Mouse (Mus musculus): Measurements from ENCODE around the gene Atad1.
"Not testable (repeated sequence)": the region's sequence is repeated elsewhere in the genome, so short reads cannot be mapped to it uniquely, and the experiment has no call there.

Atad1 gene

GRCm38 (mm10) chr19:32680894-32681293 lies 58.7 kb downstream of the Atad1 start:
- DNase-seq (ENCODE audit: low read depth, low spot score) = no peak

- DNase-seq (ENCODE audit: low read depth, low spot score) = no peak
Observed at GRCm38 (mm10) chr19:32675766-32676165, 63.8 kb downstream of the Atad1 start.

DNA sequence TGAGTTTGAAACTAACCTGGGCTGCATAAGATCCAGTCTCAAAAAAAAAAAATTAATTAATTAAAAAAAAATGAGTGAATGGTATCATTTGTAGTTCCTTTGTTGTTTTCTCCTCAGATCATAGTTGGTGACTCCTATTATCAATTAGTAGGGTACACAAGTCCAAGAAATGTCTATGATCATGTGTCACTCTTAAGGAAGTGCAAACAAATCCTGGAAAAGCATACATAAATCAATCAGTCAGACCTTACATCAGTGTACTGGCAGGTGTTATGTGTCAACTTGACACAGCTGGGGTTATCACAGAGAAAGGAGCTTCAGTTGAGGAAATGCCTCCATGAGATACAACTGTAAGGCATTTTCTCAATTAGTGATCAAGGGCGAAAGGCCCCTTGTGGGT lies 71.8 kb downstream of the Atad1 start:
- not testable (repeated sequence) for DNase-seq (ENCODE audit: low read depth, low spot score)

DNA sequence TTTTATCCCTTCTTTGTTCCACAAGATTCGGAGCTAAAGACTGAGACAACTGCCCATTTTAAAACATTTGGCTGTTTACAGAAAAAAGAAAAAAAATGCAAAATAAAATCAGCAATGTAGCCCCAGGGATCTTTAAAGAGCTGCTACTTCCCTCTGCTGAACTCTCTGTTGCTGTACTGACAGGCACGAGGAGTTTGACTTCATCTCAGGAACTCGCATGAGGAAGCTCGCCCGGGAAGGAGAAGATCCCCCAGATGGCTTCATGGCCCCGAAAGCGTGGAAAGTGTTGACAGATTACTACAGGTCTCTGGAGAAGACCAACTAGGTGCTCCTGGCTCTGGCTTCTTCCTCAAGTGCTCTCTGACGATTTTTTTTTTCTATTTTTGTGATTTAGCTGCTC lies 74.3 kb downstream of the Atad1 start:
- no peak for DNase-seq (ENCODE audit: low read depth, low spot score)

GRCm38 (mm10) chr19:32662936-32663335 lies 76.7 kb downstream of the Atad1 start:
- no peak for DNase-seq (ENCODE audit: low read depth, low spot score)

GRCm38 (mm10) chr19:32659346-32659745 lies 80.2 kb downstream of the Atad1 start:
- DNase-seq (ENCODE audit: low read depth, low spot score) = no peak

DNA sequence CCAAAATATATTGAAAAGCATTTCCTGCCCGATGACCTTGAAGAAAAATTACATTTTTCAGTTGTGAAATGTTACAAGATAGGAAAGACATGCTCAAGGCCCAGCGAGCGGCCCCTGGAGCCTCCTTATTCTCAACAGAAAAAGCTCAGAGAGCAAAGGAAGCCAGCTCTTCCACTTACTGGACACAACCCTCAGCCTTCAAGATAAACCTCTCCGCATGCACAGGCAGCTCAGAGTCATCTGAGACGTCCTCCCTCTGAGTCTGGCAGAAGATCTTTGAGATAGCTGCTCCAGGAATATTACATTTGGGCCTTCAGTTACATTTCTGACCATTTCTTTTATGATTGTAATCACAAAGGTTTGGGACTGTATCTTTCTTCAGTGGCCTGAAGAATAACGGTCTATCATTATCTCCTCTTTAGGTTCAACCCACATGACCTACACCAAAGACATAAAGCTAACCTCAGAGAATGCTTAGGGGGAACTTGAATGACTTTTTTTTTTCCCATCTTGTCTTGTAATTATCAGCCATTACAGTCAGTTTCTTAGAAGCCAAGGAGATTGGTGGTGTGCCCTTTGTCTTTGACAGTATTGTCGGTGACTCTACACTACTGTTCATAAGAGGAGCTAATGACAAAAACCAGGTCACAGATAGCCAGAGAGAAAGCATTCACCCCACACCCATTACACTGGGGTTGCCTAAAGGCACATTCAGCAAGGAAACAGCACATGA lies 85.8 kb downstream of the Atad1 start:
- no peak for DNase-seq (ENCODE audit: low read depth, low spot score)

GRCm38 (mm10) chr19:32653122-32653521 lies 86.5 kb downstream of the Atad1 start:
- DNase-seq (ENCODE audit: low read depth, low spot score) = no peak

DNA sequence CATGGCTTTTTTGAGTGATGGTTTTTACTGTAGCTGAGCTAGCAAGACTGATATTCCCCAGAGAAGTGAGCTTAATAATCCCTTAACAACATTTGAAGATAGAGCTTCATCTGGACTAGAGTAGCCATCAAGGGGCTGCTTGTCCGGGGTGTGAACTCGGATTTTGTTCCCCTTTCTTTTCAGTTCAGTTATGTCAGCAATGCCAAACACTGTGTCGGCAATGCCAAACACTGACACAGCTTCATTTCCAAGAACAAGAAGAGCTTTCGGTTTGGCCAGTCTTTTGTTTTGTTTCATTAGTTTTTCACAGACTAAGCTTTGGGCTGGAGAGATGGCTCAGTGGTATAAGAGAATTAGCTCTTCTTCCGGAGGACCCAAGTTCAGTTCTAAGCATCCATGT lies 88.5 kb downstream of the Atad1 start:
- DNase-seq (ENCODE audit: low read depth, low spot score) = no peak

DNA sequence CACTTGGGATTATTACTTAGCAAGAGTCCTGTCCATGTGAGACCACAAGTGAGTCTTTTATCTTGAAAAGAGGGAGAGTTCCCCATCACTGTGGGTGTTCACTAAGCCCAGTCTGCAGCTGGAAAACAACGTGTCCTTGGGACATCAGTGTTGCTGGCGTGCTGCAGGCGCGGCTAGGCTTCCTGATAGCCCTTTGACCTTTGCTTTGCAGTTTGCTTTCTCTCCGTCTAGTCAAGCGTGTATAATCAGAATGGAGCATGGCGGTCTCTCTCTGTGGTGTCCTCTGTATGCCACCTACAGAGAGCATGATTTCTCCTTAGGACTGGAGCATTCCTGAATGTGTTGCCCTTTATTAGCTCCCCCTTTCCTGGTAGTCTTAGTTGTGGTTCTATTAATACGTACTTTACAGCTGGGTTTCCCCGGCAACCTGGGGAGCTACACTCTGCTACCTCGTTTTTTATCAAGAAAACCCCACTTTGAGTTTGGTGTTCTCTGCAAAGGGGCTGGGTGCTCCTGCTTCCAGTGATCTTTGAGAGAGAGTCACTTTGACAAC lies 91.5 kb downstream of the Atad1 start:
- DNase-seq (ENCODE audit: low read depth, low spot score) = no peak

DNA sequence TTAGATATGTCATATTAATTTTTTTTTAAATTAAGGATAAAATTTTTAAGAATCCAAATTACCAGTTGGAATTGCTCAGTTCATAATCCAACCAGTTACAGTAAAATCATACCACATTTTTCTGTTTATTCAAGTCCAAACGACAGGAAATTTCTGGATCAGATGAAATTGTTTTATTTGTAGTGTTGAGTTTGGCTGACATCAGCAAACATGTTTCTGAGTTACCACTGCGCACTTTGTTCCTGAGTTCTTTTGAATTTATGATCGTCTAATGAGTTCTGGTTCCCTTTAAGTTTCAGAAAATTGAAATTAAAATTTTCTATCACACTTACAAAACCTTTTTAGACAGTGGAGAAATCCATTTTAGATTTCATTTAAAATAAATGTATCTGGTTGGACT lies 93.2 kb downstream of the Atad1 start:
- no peak for DNase-seq (ENCODE audit: low read depth, low spot score)

DNA sequence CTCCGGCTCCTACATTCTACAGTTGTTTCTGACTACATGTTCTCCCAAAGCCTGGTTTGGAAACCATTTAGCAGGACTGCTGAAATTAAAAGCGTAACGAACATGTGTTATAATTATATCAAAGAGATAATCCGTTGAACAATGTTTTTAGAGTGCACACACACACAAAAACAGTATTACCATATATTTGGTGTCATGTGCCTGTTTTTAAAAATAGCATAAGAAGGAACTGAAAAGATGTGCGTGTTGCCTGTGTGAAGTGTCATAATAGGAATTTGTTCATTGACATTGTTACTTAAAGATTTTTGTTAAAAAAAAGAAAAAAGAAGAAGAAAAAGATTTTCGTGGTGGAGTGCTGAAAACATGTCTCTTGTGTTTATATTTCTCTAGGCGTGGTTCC lies 93.6 kb downstream of the Atad1 start:
- DNase-seq (ENCODE audit: low read depth, low spot score) = no peak

DNA sequence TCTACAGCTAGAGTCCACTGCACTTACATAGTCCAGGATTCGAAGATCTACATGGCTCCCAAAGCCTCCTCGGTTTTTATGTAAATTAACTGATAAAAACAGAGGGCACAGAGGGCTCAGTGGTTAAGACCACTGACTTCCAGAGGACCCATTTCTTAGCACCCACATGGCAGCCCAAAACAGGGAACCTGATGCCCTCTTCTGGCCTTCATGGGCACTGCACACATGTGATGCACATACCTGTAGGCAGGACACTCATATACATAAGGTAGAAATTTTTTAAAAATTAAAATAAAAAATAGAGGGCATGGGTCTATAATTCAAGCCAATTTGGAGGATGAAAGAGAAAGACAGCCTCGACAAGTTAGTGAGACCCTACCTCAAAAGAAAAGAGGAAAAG lies 95.9 kb downstream of the Atad1 start:
- DNase-seq (ENCODE audit: low read depth, low spot score) = no peak

- no peak for DNase-seq (ENCODE audit: low read depth, low spot score)
Observed at GRCm38 (mm10) chr19:32641995-32642394, 97.6 kb downstream of the Atad1 start.

GRCm38 (mm10) chr19:32641535-32641934 lies 98.1 kb downstream of the Atad1 start:
- no peak for DNase-seq (ENCODE audit: low read depth, low spot score)

- DNase-seq (ENCODE audit: low read depth, low spot score) = no peak
Observed at GRCm38 (mm10) chr19:32638276-32638903, 101.2 kb downstream of the Atad1 start.

GRCm38 (mm10) chr19:32637357-32638275 lies 102.0 kb downstream of the Atad1 start:
- DNase-seq (ENCODE audit: low read depth, low spot score) = no peak

GRCm38 (mm10) chr19:32634916-32635315 lies 104.7 kb downstream of the Atad1 start:
- DNase-seq (ENCODE audit: low read depth, low spot score) = no peak

GRCm38 (mm10) chr19:32628572-32629132 lies 110.9 kb downstream of the Atad1 start:
- DNase-seq (ENCODE audit: low read depth, low spot score) = no peak

GRCm38 (mm10) chr19:32627631-32628030 lies 112.0 kb downstream of the Atad1 start:
- no peak for DNase-seq (ENCODE audit: low read depth, low spot score)

- DNase-seq (ENCODE audit: low read depth, low spot score) = no peak
Observed at GRCm38 (mm10) chr19:32626768-32627331, 112.7 kb downstream of the Atad1 start.

All from embryo, embryonic 11.5 days (tissue).